Mouse (Mus musculus) liver, adult 2 months (tissue): Measurements from ENCODE around the gene B3gnt2. TPM values are rescaled to one million over a fixed set of nuclear protein-coding genes. Genes with fewer than 3 reads are reported as not detected.

ENCODE experiments used
- DNase-seq: peaks from one replicate; pipeline ENCODE4 v3.0.0-alpha.2; 2011; ENCODE audit warnings: low read depth, low spot score; ENCODE audit errors: extremely low read depth
- H3K27ac ChIP-seq: fragments of 200-500 bp; replicated peaks from 2 replicates; pipeline ENCODE4 v1.5.1; 2012; ENCODE audit warnings: low read depth, mild to moderate bottlenecking, control low read depth, inconsistent platforms, low read length; ENCODE audit not compliant: insufficient read depth
- H3K27me3 ChIP-seq: fragments of 200-500 bp; 2 replicates; pipeline ENCODE4 v1.6.1; 2012; ENCODE audit warnings: mild to moderate bottlenecking, moderate library complexity, low read length, inconsistent platforms; ENCODE audit not compliant: control insufficient read depth, insufficient read depth
- H3K36me3 ChIP-seq: fragments of 200-500 bp; 2 replicates; pipeline ENCODE4 v1.6.1; 2012; ENCODE audit warnings: low read length, inconsistent platforms; ENCODE audit not compliant: control insufficient read depth, insufficient read depth
- H3K4me1 ChIP-seq: fragments of 200-500 bp; 2 replicates; pipeline ENCODE4 v1.6.1; 2011; ENCODE audit warnings: low read length; ENCODE audit not compliant: control insufficient read depth, insufficient read depth
- H3K4me3 ChIP-seq: fragments of 200-500 bp; 2 replicates; pipeline ENCODE4 v1.5.1; 2011; ENCODE audit warnings: low read depth, mild to moderate bottlenecking, control low read depth, low read length, moderate library complexity; ENCODE audit not compliant: insufficient read depth
- H3K79me2 ChIP-seq: fragments of 200-500 bp; 2 replicates; pipeline ENCODE4 v1.6.1; 2012; ENCODE audit warnings: inconsistent platforms, mild to moderate bottlenecking, low read length, moderate library complexity; ENCODE audit not compliant: control insufficient read depth, insufficient read depth
- H3K9ac ChIP-seq: fragments of 200-500 bp; 2 replicates; pipeline ENCODE4 v1.6.1; 2012; ENCODE audit warnings: low read depth, mild to moderate bottlenecking, control low read depth, inconsistent platforms, low read length
- CTCF ChIP-seq: fragments of 200-500 bp; IDR thresholded peaks from 2 replicates; pipeline ENCODE4 v1.5.1; 2011; ENCODE audit warnings: low read depth, low read length, control low read depth
- POLR2A ChIP-seq: fragments of 200-500 bp; IDR thresholded peaks from 2 replicates; pipeline ENCODE4 v1.6.1; 2011; ENCODE audit warnings: low read length, control low read depth; ENCODE audit not compliant: insufficient read depth; ENCODE audit errors: extremely low read depth
- WGBS: fragments of 180-500 bp; shearing (Covaris S2); methylation state at CpG from one replicate; pipeline ENCODE4 v1.1.7; 2018; 5-methylcytosine and 5-hydroxymethylcytosine counted together
- polyA plus RNA-seq: library from polyadenylated mRNA; depleted of rRNA; stranded (reverse); fragments of >200 nt; gene quantifications from 2 replicates; pipeline ENCODE4 v1.2.3, GENCODE M21; 2012
- total RNA-seq: library from RNA; depleted of rRNA; stranded (reverse); fragments of >200 nt; gene quantifications from 2 replicates; pipeline ENCODE4 v1.2.3, GENCODE M21; 2014

The B3gnt2 gene
- total and polyA plus RNA-seq, 2 experiments, result 6.2 to 8.1 TPM

DNA sequence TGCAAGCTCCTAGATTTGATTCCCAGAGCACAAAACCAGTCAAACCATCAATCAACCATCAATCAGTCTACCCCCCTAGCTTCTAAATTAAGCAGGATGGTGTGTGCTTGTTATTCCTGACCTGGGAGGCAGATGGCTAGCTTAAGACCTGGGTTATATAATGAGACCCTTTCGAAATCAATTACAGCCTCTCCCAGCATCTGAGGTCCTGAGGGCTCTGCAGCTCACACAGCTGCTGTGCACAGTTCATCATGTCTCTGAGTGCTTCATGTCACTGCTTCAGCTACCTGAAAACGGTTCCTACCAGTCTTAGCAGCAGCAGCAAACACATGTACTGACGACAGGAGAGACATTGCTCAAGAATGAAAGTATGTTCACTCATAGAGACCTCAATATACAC lies 32.3 kb upstream of the B3gnt2 start:
- Histone ChIP-seq H3K4me3 (no peak overlapping the region), H3K9ac (no peak overlapping the region), H3K36me3 (no peaks in the 10 kb centered on the region), H3K27me3 (no peaks in the 10 kb centered on the region), H3K4me1 (peaks cover 2% of the 10 kb centered on the region), H3K27ac (no peak overlapping the region), H3K79me2 (no peaks in the 10 kb centered on the region)
- 53% methylated on average over 3 of the region's 3 CpGs for WGBS
- DNase-seq, result no peak
- TF ChIP-seq POLR2A, result no peak
- no peak for TF ChIP-seq CTCF

GRCm38 (mm10) chr11:22892466-22892865 lies 31.7 kb upstream of the B3gnt2 start:
- Histone ChIP-seq H3K27ac (peak overlapping the region; percentile 64), H3K36me3 (no peaks in the 10 kb centered on the region), H3K4me3 (no peak overlapping the region), H3K9ac (no peak overlapping the region), H3K27me3 (no peaks in the 10 kb centered on the region), H3K4me1 (peaks cover 2% of the 10 kb centered on the region), H3K79me2 (no peaks in the 10 kb centered on the region)
- 65% methylated on average over 6 of the region's 6 CpGs for WGBS
- TF ChIP-seq CTCF (no peak), POLR2A (no peak)
- no peak for DNase-seq

DNA sequence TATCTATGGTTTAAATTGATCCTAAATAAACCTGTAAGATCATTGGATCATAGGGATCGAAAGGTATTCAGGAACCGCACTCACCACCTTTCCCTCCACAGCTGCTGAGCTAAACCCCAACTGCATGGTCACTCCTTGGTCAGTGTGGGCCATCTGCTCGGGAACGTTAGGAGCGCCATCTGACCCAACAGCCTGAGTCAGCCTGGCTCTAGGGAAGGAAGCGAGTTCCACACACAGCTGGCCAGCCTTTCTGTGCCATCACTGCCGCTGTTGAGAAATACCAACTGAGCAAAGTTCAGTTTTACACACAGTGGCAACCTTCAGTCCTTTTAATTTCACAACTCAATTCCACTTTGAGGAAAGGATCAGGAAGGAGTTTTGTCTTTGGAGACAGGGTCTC lies 31.1 kb upstream of the B3gnt2 start:
- peaks cover 2% of the 10 kb centered on the region for H3K4me1 ChIP-seq
- peak; percentile 95 for DNase-seq
- H3K9ac ChIP-seq, result no peak overlapping the region
- H3K4me3 ChIP-seq, result no peak overlapping the region
- peak overlapping the region; percentile 40; the same call in 1 of the 2 replicates for H3K27ac ChIP-seq
- no peaks in the 10 kb centered on the region for H3K36me3 ChIP-seq
- 40% methylated on average over 7 of the region's 7 CpGs for WGBS
- no peaks in the 10 kb centered on the region for H3K79me2 ChIP-seq
- no peak for TF ChIP-seq POLR2A
- no peak for TF ChIP-seq CTCF
- H3K27me3 ChIP-seq, result no peaks in the 10 kb centered on the region

- no peak for DNase-seq
- 89% methylated on average over 9 of the region's 9 CpGs for WGBS
- no peak overlapping the region for H3K9ac ChIP-seq
- TF ChIP-seq CTCF (no peak), POLR2A (no peak)
- no peak overlapping the region for H3K27ac ChIP-seq
- peaks cover 2% of the 10 kb centered on the region for H3K4me1 ChIP-seq
- no peaks in the 10 kb centered on the region for H3K79me2 ChIP-seq
- H3K4me3 ChIP-seq, result no peak overlapping the region
- no peaks in the 10 kb centered on the region for H3K36me3 ChIP-seq
- no peaks in the 10 kb centered on the region for H3K27me3 ChIP-seq
Observed at GRCm38 (mm10) chr11:22891242-22891641, 30.5 kb upstream of the B3gnt2 start.

DNA sequence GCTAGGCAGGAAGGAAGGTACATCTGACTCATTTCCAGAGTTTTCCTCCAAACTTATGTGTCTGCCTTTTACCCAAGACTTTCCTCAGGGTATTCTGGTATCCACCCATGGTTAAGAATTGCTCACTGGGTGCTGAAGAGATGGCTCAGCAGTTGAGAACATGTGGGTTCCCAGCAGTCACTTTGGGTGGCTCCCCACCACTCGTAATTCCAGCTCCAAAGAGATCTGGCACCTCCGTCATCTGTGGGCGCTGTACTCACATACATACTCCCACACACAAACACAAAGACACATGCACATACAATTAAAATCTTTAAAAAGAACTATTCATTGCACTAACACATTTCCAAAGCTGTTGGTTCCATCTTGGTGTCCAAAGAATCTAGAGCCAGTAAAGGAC lies 28.5 kb upstream of the B3gnt2 start:
- no peaks in the 10 kb centered on the region for H3K27me3 ChIP-seq
- H3K4me3 ChIP-seq, result no peak overlapping the region
- H3K4me1 ChIP-seq, result peaks cover 3% of the 10 kb centered on the region
- WGBS, result 98% methylated on average over 3 of the region's 3 CpGs
- H3K27ac ChIP-seq, result no peak overlapping the region
- no peak overlapping the region for H3K9ac ChIP-seq
- DNase-seq, result no peak
- no peak for TF ChIP-seq CTCF
- no peaks in the 10 kb centered on the region for H3K79me2 ChIP-seq
- no peaks in the 10 kb centered on the region for H3K36me3 ChIP-seq

DNA sequence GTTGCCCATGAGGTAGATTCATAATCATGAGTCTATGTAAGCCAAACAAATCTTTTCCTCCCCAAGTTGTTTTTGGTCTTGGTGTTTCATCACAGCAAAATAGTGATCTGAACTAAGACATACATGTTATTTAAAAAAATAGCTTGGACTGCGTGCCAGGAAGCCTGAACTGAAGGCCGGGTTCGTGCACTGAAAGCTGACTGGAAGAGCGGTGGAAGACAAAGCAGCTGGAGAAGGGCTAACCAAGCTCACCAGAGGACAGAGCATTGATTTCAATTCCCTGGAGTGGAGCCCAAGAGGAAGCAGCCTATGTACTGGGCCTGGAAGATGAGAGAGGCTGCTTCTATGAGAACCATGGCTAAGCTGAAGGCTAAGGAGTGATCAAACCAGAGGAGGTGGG lies 26.2 kb upstream of the B3gnt2 start:
- WGBS, result 86% methylated on average over 4 of the region's 4 CpGs
- no peak overlapping the region for H3K4me3 ChIP-seq
- no peaks in the 10 kb centered on the region for H3K27me3 ChIP-seq
- H3K9ac ChIP-seq, result no peak overlapping the region
- DNase-seq, result no peak
- H3K27ac ChIP-seq, result no peak overlapping the region
- TF ChIP-seq CTCF (no peak), POLR2A (no peak)
- peaks cover 5% of the 10 kb centered on the region for H3K4me1 ChIP-seq
- H3K79me2 ChIP-seq, result no peaks in the 10 kb centered on the region
- H3K36me3 ChIP-seq, result no peaks in the 10 kb centered on the region
